Mouse (Mus musculus) E14TG2a.4 (cell line): ENCODE measurements around the gene Gm18596.

ENCODE experiments used
- CTCF ChIP-seq: conservative IDR thresholded peaks from 2 replicates; pipeline ENCODE4 v1.5.1; 2014; ENCODE audit warnings: low read length
- NANOG ChIP-seq: IDR thresholded peaks from 2 replicates; pipeline ENCODE4 v1.6.1; 2014; ENCODE audit warnings: borderline replicate concordance, low read length, mixed read lengths
- POU5F1 ChIP-seq: IDR thresholded peaks from 2 replicates; pipeline ENCODE4 v1.6.1; 2014; ENCODE audit warnings: low read length, borderline replicate concordance

GRCm38 (mm10) chr10:77738929-77739328 lies 3.5 kb downstream of the Gm18596 start:
- no peak for TF ChIP-seq CTCF
- no peak for TF ChIP-seq POU5F1
- no peak for TF ChIP-seq NANOG
